Mouse (Mus musculus) neural tube, embryonic 14.5 days (tissue): Measurements from ENCODE around the gene 4930595D18Rik. TPM values are rescaled to one million over a fixed set of nuclear protein-coding genes. Genes with fewer than 3 reads are reported as not detected.

Experiments used
- ATAC-seq: fragments of 200-750 bp; cut with Nextera tagmentation; 2 replicates; pipeline ENCODE4 v1.8.0; 2017; ENCODE audit warnings: low read depth, mild to moderate bottlenecking, moderate TSS enrichment, moderate library complexity
- H3K27ac ChIP-seq: fragments of 300-500 bp; sonication (generic); 2 replicates; pipeline ENCODE4 v1.5.1; 2014; ENCODE audit warnings: low read depth, mild to moderate bottlenecking, control low read depth, low read length, moderate library complexity, mixed read lengths
- H3K27me3 ChIP-seq: fragments of 300-500 bp; sonication (generic); 2 replicates; pipeline ENCODE4 v1.6.1; 2014; ENCODE audit warnings: low read length; ENCODE audit not compliant: control insufficient read depth, insufficient read depth
- H3K36me3 ChIP-seq: fragments of 300-500 bp; sonication (generic); 2 replicates; pipeline ENCODE4 v1.6.1; 2014; ENCODE audit warnings: low read length, mixed read lengths; ENCODE audit not compliant: control insufficient read depth, insufficient read depth
- H3K4me1 ChIP-seq: fragments of 300-500 bp; sonication (generic); 2 replicates; pipeline ENCODE4 v1.6.1; 2014; ENCODE audit warnings: low read length; ENCODE audit not compliant: control insufficient read depth, insufficient read depth
- H3K4me2 ChIP-seq: fragments of 300-500 bp; sonication (generic); 2 replicates; pipeline ENCODE4 v1.6.1; 2014; ENCODE audit warnings: mild to moderate bottlenecking, low read depth, low read length, control low read depth
- H3K4me3 ChIP-seq: fragments of 300-500 bp; sonication (generic); 2 replicates; pipeline ENCODE4 v1.5.1; 2014; ENCODE audit warnings: low read depth, low read length, control low read depth, mixed read lengths
- H3K9ac ChIP-seq: fragments of 300-500 bp; sonication (generic); replicated peaks from 2 replicates; pipeline ENCODE4 v1.6.1; 2014; ENCODE audit warnings: low read depth, mild to moderate bottlenecking, control low read depth, low read length, mixed read lengths
- H3K9me3 ChIP-seq: fragments of 300-500 bp; sonication (generic); 2 replicates; pipeline ENCODE4 v1.6.1; 2016; ENCODE audit warnings: low read length; ENCODE audit not compliant: control insufficient read depth
- WGBS: fragments of 180-500 bp; shearing (Covaris S2); extraction: QIAGEN DNeasy Blood & Tissue Kit; methylation state at CpG from one replicate; pipeline ENCODE4 v1.1.7; 2014; 5-methylcytosine and 5-hydroxymethylcytosine counted together
- polyA plus RNA-seq: library from polyadenylated mRNA; unstranded; fragments of >200 nt; fragmentation: Nextera tagmentation; extraction: Ambion mirVana; gene quantifications from 2 replicates; pipeline ENCODE4 v1.2.1, GENCODE M21; 2014

Gene 4930595D18Rik
- polyA plus RNA-seq, 1 experiment from 2014 or later: not detected

DNA sequence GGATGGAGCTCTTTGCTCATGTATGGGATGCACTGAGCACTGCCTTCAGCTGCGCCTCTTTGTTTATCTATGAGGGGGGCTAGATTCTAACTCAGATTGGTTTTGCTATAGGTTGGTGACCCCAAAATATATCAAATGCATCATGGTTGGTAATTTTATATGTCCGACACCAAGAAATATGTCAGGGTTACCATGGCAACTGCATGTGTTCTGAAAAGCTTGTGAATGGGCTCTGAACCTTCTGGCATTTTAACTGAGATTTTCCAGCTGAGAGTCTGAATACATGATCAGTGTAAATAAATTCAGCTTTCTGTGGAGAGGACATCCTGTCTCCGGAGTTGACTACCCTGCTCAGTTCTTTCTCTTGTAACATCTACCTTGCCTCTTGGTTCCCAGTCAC is 19.7 kb upstream of the 4930595D18Rik start:
- ATAC-seq: no peak

DNA sequence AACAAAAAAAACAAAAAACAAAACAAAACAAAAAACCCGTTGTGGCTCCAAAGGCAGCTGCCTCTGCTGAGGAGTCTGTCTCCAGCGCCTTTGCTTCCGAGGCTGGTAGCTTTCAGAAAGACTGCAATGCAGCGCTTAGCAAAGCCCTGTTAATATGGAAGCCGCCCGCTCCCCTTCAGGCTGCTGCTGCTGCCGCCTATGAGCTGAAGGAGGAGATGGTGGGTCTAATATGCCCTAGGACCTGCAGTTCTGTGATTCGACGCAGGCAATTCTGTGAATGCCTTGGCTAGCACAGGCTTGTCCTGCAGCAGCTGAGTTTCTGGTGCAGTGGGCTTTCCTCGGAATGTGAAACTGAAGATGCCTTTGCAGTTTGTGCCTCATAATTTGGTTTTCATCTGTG is 18.8 kb upstream of the 4930595D18Rik start:
- Histone ChIP-seq H3K4me2 (no peak overlapping the region), H3K36me3 (no peaks in the 10 kb centered on the region), H3K27ac (no peak overlapping the region), H3K4me1 (peaks cover 4% of the 10 kb centered on the region; the same call in 1 of the 2 replicates), H3K4me3 (no peak overlapping the region), H3K9ac (no peak overlapping the region), H3K27me3 (no peaks in the 10 kb centered on the region), H3K9me3 (no peaks in the 10 kb centered on the region)
- 47% methylated on average over 10 of the region's 10 CpGs for WGBS
- ATAC-seq: no peak

More for the DNA sequence above, 19.7 kb upstream of the 4930595D18Rik start:
- Histone ChIP-seq H3K9ac (no peak overlapping the region), H3K27ac (no peak overlapping the region), H3K27me3 (no peaks in the 10 kb centered on the region), H3K36me3 (no peaks in the 10 kb centered on the region), H3K4me1 (peaks cover 4% of the 10 kb centered on the region; the same call in 1 of the 2 replicates), H3K4me2 (no peak overlapping the region), H3K9me3 (no peaks in the 10 kb centered on the region), H3K4me3 (no peak overlapping the region)
- 34% methylated on average over 3 of the region's 3 CpGs for WGBS

DNA sequence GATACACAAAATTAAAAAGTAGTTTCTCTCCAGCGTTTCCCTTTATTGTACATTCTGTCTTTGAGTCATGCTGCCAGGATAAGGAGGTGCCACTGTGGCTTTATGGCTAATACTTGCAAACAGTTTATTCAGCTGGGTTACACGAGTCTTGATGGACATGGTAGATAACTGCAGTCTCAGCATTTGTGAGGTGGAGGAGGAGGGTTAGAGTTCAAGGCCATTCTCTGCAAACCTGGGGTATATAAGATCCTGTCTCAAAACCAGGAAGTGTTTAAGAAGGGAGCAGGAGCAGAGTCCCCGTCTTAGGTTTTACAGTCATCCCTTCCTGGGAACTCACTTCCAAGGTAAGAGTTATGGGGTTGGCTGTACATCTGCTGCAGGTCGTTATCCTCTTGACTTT is 12.3 kb upstream of the 4930595D18Rik start:
- no peak overlapping the region for H3K27ac ChIP-seq
- H3K36me3 ChIP-seq: no peaks in the 10 kb centered on the region
- no peaks in the 10 kb centered on the region for H3K9me3 ChIP-seq
- ATAC-seq: no peak
- H3K4me3 ChIP-seq: no peak overlapping the region
- 90% methylated on average over 4 of the region's 4 CpGs for WGBS
- no peaks in the 10 kb centered on the region for H3K27me3 ChIP-seq
- H3K4me2 ChIP-seq: no peak overlapping the region
- H3K4me1 ChIP-seq: peaks cover 15% of the 10 kb centered on the region
- H3K9ac ChIP-seq: no peak overlapping the region

DNA sequence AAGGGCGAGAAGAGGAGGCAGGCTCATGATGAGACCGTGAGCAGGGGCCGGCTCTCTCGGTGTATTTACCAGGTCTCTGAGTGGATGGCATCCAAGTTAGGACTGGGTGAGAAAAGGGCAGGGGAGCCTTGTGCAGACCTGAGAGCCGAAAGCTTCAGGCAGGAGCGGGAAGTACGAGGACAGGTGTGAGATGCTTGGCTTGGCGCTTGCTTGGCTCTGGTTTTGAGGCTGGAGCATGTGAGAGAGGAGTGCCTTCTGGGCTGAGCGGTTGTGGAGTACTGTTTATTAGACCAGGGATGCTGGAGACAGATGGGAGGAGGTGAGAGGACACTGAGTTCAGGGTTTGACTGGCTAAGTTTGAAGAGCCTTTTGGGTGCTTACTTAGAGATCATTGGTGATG is 9.0 kb upstream of the 4930595D18Rik start:
- Histone ChIP-seq H3K27ac (no peak overlapping the region), H3K27me3 (no peaks in the 10 kb centered on the region), H3K4me2 (no peak overlapping the region), H3K4me3 (no peak overlapping the region), H3K4me1 (peaks cover 15% of the 10 kb centered on the region), H3K9me3 (no peaks in the 10 kb centered on the region), H3K9ac (no peak overlapping the region), H3K36me3 (no peaks in the 10 kb centered on the region)
- 79% methylated on average over 9 of the region's 9 CpGs for WGBS
- no peak for ATAC-seq

DNA sequence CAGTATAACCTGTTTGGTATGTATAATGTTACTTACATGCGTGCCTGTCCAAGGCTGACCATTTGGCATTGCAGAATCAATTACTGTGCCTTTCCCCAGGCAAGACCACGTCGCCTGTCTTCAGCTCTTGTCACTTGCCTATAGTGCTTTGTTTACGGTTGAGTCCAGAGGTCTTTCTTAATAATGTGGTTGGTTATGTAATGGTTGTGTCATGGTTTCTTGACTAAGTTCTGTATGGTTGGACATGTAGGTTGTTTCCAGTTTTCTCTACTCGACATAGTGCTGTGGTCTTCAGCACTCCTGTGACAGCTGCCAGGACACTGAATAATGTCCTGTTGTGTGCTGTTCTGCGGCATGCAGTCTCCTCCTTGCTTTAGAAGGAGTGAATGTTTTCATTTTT is 8.5 kb upstream of the 4930595D18Rik start:
- H3K4me3 ChIP-seq: no peak overlapping the region
- H3K9ac ChIP-seq: no peak overlapping the region
- no peak for ATAC-seq
- H3K9me3 ChIP-seq: no peaks in the 10 kb centered on the region
- H3K27ac ChIP-seq: no peak overlapping the region
- no peak overlapping the region for H3K4me2 ChIP-seq
- no peaks in the 10 kb centered on the region for H3K36me3 ChIP-seq
- H3K4me1 ChIP-seq: peaks cover 15% of the 10 kb centered on the region
- WGBS: 67% methylated on average over 6 of the region's 6 CpGs
- no peaks in the 10 kb centered on the region for H3K27me3 ChIP-seq

DNA sequence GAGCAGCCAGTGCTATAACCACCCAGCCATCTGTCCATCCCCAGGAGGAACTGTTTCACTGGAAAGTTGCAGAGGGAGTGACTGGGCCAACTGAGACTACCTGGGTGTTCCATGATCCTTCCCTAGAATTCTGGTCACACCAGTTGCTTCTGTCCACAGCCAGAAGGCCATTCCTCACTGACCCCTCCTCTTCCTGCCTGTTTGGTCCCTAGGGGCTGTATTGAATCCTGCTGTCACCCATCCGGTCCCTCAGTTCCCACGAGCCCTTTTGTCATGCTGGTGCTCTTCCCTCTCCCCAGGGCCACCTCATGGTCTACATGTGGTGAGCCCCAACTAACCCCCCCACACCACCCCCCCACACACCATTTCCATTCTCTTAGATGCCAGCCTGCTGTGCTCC is 6.6 kb upstream of the 4930595D18Rik start:
- ATAC-seq: no peak
- Histone ChIP-seq H3K4me2 (no peak overlapping the region), H3K4me3 (no peak overlapping the region), H3K36me3 (no peaks in the 10 kb centered on the region), H3K9ac (no peak overlapping the region), H3K9me3 (no peaks in the 10 kb centered on the region), H3K4me1 (peaks cover 15% of the 10 kb centered on the region), H3K27ac (no peak overlapping the region), H3K27me3 (no peaks in the 10 kb centered on the region)
- WGBS: 40% methylated on average over 2 of the region's 2 CpGs

DNA sequence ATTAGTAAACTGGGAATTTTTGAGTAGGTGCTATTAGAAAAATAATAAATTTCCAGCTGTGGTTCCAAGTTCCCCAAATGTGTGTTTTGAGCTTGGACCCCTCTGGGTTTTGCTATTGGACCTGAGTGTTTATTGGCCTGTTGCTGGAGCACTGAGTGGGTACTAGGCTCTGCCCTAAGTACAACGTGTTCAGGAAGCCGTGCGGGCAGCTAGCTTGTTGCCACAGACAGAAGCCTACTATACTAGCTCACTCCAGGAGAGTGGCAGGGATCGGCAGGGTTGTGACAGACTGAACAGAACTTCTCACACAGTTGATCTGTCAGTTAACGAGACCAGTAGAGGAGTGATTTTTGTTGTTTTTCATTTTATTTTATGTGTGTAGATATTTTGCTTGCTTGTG is 6.1 kb upstream of the 4930595D18Rik start:
- no peaks in the 10 kb centered on the region for H3K27me3 ChIP-seq
- H3K4me1 ChIP-seq: peaks cover 15% of the 10 kb centered on the region
- H3K36me3 ChIP-seq: no peaks in the 10 kb centered on the region
- no peaks in the 10 kb centered on the region for H3K9me3 ChIP-seq
- no peak overlapping the region for H3K9ac ChIP-seq
- H3K4me3 ChIP-seq: no peak overlapping the region
- no peak overlapping the region for H3K4me2 ChIP-seq
- 86% methylated on average over 5 of the region's 5 CpGs for whole genome bisulfite sequencing
- no peak for ATAC-seq
- no peak overlapping the region for H3K27ac ChIP-seq

DNA sequence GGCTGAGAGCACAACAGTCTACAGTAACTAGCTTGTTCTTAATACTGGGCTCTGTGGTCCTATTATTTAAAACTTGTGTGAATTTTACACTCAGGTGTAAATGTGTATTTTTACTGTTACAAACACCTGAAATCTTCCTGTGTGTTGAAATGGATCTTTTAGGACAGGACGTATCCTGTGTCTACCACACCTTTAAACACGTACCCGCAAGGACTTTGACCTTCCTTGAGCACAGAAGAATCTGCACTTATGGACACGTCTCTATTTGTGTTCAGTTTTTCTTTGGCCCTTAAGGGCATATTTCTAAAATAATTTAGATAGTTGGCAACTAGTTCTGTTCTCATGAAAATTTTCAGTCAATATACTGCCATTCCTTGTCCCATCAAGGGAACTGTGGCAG is 4.0 kb upstream of the 4930595D18Rik start:
- no peaks in the 10 kb centered on the region for H3K27me3 ChIP-seq
- 93% methylated on average over 4 of the region's 4 CpGs for WGBS
- no peak for ATAC-seq
- no peak overlapping the region for H3K27ac ChIP-seq
- no peak overlapping the region for H3K9ac ChIP-seq
- peaks cover 6% of the 10 kb centered on the region; the same call in 1 of the 2 replicates for H3K4me1 ChIP-seq
- no peak overlapping the region for H3K4me3 ChIP-seq
- no peaks in the 10 kb centered on the region for H3K36me3 ChIP-seq
- no peaks in the 10 kb centered on the region for H3K9me3 ChIP-seq
- no peak overlapping the region for H3K4me2 ChIP-seq

DNA sequence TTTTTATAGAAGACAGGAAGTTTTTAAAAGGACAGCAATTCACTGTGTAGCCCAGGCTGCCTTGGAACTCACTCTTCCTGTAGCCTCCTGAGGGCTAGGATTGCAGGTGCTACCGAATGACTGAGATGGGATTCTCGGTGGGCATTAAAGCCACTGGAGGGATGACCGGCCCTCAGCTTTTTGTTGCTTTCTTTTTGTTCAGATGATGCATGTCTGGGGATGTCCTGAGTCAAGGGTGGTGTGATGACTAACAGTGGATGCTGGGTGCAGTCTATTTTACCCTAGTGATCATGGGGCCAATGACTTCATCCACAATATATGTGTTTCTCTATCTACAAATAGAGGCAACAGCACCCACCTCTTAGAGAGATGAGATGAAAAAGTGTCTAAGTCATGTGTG is 2.7 kb upstream of the 4930595D18Rik start:
- Histone ChIP-seq H3K36me3 (no peaks in the 10 kb centered on the region), H3K9me3 (no peaks in the 10 kb centered on the region), H3K9ac (no peak overlapping the region), H3K4me1 (no peaks in the 10 kb centered on the region), H3K27ac (no peak overlapping the region), H3K27me3 (no peaks in the 10 kb centered on the region), H3K4me2 (no peak overlapping the region), H3K4me3 (no peak overlapping the region)
- no peak for ATAC-seq
- 75% methylated on average over 3 of the region's 3 CpGs for WGBS

DNA sequence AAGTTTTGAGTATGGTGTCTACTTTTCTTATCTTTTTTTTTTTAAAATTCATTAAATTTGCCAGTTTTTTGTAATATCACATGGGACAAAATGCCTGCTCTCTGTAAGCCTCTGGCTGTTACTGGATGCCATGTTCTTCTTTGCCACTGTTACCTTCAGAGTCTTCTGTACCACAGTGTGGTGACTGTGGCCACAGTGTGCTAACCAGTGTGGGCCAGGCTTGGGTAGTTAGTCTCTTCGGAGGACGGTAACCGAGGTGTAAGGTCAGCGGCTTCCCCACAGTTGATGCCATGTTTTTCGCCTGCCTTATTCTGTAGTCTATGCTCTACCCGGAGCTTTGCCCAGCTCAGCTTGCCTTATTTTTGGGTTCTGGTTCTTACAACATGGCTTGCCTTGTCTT is 1.9 kb downstream of the 4930595D18Rik start:
- WGBS: 98% methylated on average over 6 of the region's 6 CpGs
- H3K4me2 ChIP-seq: no peak overlapping the region
- H3K36me3 ChIP-seq: no peaks in the 10 kb centered on the region
- H3K9ac ChIP-seq: no peak overlapping the region
- no peaks in the 10 kb centered on the region for H3K4me1 ChIP-seq
- H3K27me3 ChIP-seq: no peaks in the 10 kb centered on the region
- ATAC-seq: no peak
- H3K9me3 ChIP-seq: no peaks in the 10 kb centered on the region
- H3K27ac ChIP-seq: no peak overlapping the region
- no peak overlapping the region for H3K4me3 ChIP-seq
